Mouse (Mus musculus): ENCODE measurements around the gene Lenep.

DNA sequence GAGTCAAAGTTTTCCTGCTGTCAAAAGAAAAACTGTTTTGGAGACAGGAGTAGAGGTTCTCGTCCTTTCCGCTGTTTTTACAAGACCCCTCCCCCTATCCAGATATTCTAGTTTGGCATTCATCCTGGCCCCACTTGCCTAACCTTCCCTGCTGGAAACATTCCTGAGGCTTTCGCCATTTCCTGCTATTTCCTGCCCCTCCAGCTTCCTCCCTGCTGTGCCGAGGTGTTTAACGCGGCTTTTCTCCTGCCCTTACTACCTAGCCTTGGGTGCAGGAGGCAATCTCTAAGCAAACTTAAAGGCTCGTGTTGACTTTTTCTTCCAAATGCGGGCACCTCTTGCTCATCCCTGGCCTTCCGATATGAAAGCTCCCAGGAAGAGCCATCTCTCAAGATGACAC is 17.0 kb upstream of the Lenep start:
- TF ChIP-seq HCFC1 (IDR thresholded peaks at IDR 0.05; ENCODE audit: low read depth, low read length) (no peak), CTCF (conservative IDR thresholded peaks at IDR 0.05 in 1 of 2, IDR thresholded peaks at IDR 0.05 in 1 of 2; ENCODE audit: low read depth in 2 of 2, low read length in 2 of 2) (no peak)
